Mouse (Mus musculus) heart, postnatal 36 days (tissue): Measurements from ENCODE around the gene Ildr1. TPM values are rescaled to one million over a fixed set of nuclear protein-coding genes. Genes with fewer than 3 reads are reported as not detected.

ENCODE experiments used
- DNase-seq, 2 experiments: peaks; one replicate each; pipeline ENCODE4 v3.0.0; 2021 to 2022
- intact Hi-C: fragments of 180-260 bp; cut with DNase I; formaldehyde crosslinking; loops from one replicate; pipeline ENCODE4 v1.15.1; 2025
- total RNA-seq, 2 experiments: library from RNA; stranded (reverse); gene quantifications; 2 replicates each; pipeline ENCODE4 v1.2.3; 2021

Ildr1 gene
- not detected for total RNA-seq

GRCm38 (mm10) chr16:36693818-36694413 lies at the start of gene Ildr1:
TSS of gene Ildr1 (plus strand) at chr16:36693978.
- intact Hi-C loops, result no loop called here
- DNase-seq, result no peak

- DNase-seq, result no peak
These were observed 48.7 kb upstream of the Ildr1 start for GRCm38 (mm10) chr16:36645124-36645523.

GRCm38 (mm10) chr16:36649304-36649703 lies 44.5 kb upstream of the Ildr1 start:
- no peak for DNase-seq
- intact Hi-C loops, result no loop called here

More at GRCm38 (mm10) chr16:36645124-36645523, 48.7 kb upstream of the Ildr1 start:
- intact Hi-C loops, result no loop called here

GRCm38 (mm10) chr16:36650511-36650910 lies 43.3 kb upstream of the Ildr1 start:
- intact Hi-C loops, result no loop called here
- no peak for DNase-seq

GRCm38 (mm10) chr16:36651174-36651766 lies 42.5 kb upstream of the Ildr1 start:
- intact Hi-C loops, result no loop called here
- no peak for DNase-seq

GRCm38 (mm10) chr16:36655199-36655598 lies 38.6 kb upstream of the Ildr1 start:
- intact Hi-C loops, result no loop called here
- no peak for DNase-seq

GRCm38 (mm10) chr16:36655910-36656309 lies 37.9 kb upstream of the Ildr1 start:
- no peak for DNase-seq
- intact Hi-C loops, result no loop called here

GRCm38 (mm10) chr16:36661330-36661729 lies 32.4 kb upstream of the Ildr1 start:
- DNase-seq, result no peak
- intact Hi-C loops, result no loop called here

- DNase-seq, result no peak
- intact Hi-C loops, result no loop called here
These were observed 30.3 kb upstream of the Ildr1 start for GRCm38 (mm10) chr16:36663484-36663883.

- peak; percentile 15 to 20 for DNase-seq
- intact Hi-C loops, result no loop called here
These were observed 28.0 kb upstream of the Ildr1 start, which contains the start of gene Cd86 for GRCm38 (mm10) chr16:36665782-36666181. TSS of gene Cd86 (minus strand) at chr16:36666081.

GRCm38 (mm10) chr16:36666448-36667017 lies 27.2 kb upstream of the Ildr1 start:
- intact Hi-C loops, result no loop called here
- DNase-seq, result no peak

GRCm38 (mm10) chr16:36670590-36670989 lies 23.2 kb upstream of the Ildr1 start:
- no peak for DNase-seq
- intact Hi-C loops, result no loop called here

GRCm38 (mm10) chr16:36673196-36673595 lies 20.6 kb upstream of the Ildr1 start:
- intact Hi-C loops, result no loop called here
- no peak for DNase-seq

GRCm38 (mm10) chr16:36674457-36675204 lies 19.1 kb upstream of the Ildr1 start:
- no peak for DNase-seq
- intact Hi-C loops, result no loop called here

GRCm38 (mm10) chr16:36675304-36675703 lies 18.5 kb upstream of the Ildr1 start:
- no peak for DNase-seq
- intact Hi-C loops, result no loop called here

- intact Hi-C loops, result no loop called here
These were observed 17.9 kb upstream of the Ildr1 start for GRCm38 (mm10) chr16:36675902-36676301.

GRCm38 (mm10) chr16:36681829-36682228 lies 11.9 kb upstream of the Ildr1 start:
- no peak for DNase-seq
- intact Hi-C loops, result no loop called here

More at GRCm38 (mm10) chr16:36675902-36676301, 17.9 kb upstream of the Ildr1 start:
- DNase-seq, result no peak

- DNase-seq, result no peak
- intact Hi-C loops, result no loop called here
These were observed 9.4 kb upstream of the Ildr1 start for GRCm38 (mm10) chr16:36684325-36684918.

GRCm38 (mm10) chr16:36688076-36688475 lies 5.7 kb upstream of the Ildr1 start:
- intact Hi-C loops, result no loop called here
- DNase-seq, result no peak

- intact Hi-C loops, result no loop called here
- DNase-seq, result no peak
These were observed 2.3 kb upstream of the Ildr1 start for GRCm38 (mm10) chr16:36691484-36691883.

- no peak for DNase-seq
- intact Hi-C loops, result no loop called here
These were observed 1.1 kb downstream of the Ildr1 start for GRCm38 (mm10) chr16:36694798-36695290.
